Mouse (Mus musculus) ES-E14 (cell line): Measurements from ENCODE around the gene Med7. TPM values are rescaled to one million over a fixed set of nuclear protein-coding genes. Genes with fewer than 3 reads are reported as not detected.

Experiments used
- DNase-seq: peaks from one replicate; pipeline ENCODE4 v3.0.0-alpha.2; 2013; ENCODE audit warnings: low read depth, low spot score
- H3K27ac ChIP-seq: 2 replicates; pipeline ENCODE4 v1.5.1; 2012; ENCODE audit warnings: low read depth, mild to moderate bottlenecking, low read length, moderate library complexity, mixed read lengths; ENCODE audit not compliant: poor library complexity, insufficient read depth, severe bottlenecking
- H3K36me3 ChIP-seq: 2 replicates; pipeline ENCODE4 v1.6.1; 2012; ENCODE audit warnings: mild to moderate bottlenecking, low read length, moderate library complexity, mixed read lengths; ENCODE audit not compliant: control insufficient read depth, poor library complexity, insufficient read depth, severe bottlenecking
- H3K4me1 ChIP-seq, 2 experiments: fragments of 150-350 bp in 1 of 2; sonication (generic) in 1 of 2; 2 replicates each; pipeline ENCODE4 v1.6.1; 2012; ENCODE audit warnings: low read length in 2 of 2, mild to moderate bottlenecking in 1 of 2, mixed read lengths in 1 of 2; ENCODE audit not compliant: control insufficient read depth in 2 of 2, insufficient read depth in 2 of 2, poor library complexity in 1 of 2
- H3K4me3 ChIP-seq, 2 experiments: fragments of 150-350 bp in 1 of 2; sonication (generic) in 1 of 2; 2 replicates each; pipeline ENCODE4 v1.5.1; 2012; ENCODE audit warnings: low read length in 2 of 2, low read depth in 1 of 2, mild to moderate bottlenecking in 1 of 2, mixed read lengths in 1 of 2; ENCODE audit not compliant: insufficient read depth in 1 of 2, poor library complexity in 1 of 2, severe bottlenecking in 1 of 2
- H3K9ac ChIP-seq: 2 replicates; pipeline ENCODE4 v1.6.1; 2012; ENCODE audit warnings: low read depth, mild to moderate bottlenecking, low read length, mixed read lengths; ENCODE audit not compliant: poor library complexity, insufficient read depth, severe bottlenecking
- H3K9me3 ChIP-seq: fragments of 150-350 bp; sonication (generic); 2 replicates; pipeline ENCODE4 v1.6.1; 2012; ENCODE audit warnings: low read depth, mild to moderate bottlenecking, low read length; ENCODE audit not compliant: control insufficient read depth, insufficient read depth
- CHD2 ChIP-seq: IDR thresholded peaks from 2 replicates; pipeline ENCODE4 v1.6.1; 2014; ENCODE audit warnings: mild to moderate bottlenecking, low read depth, low read length, inconsistent platforms
- HCFC1 ChIP-seq: IDR thresholded peaks from 2 replicates; pipeline ENCODE4 v1.6.1; 2012; ENCODE audit warnings: low read length, inconsistent platforms, borderline replicate concordance; ENCODE audit not compliant: insufficient read depth
- MAFK ChIP-seq: IDR thresholded peaks from 2 replicates; pipeline ENCODE4 v1.6.1; 2014; ENCODE audit warnings: mild to moderate bottlenecking, low read depth, low read length, inconsistent platforms; ENCODE audit not compliant: insufficient read depth
- ZC3H11A ChIP-seq: IDR thresholded peaks from 2 replicates; pipeline ENCODE4 v1.6.1; 2012; ENCODE audit warnings: low read depth, mild to moderate bottlenecking, inconsistent platforms, low read length, borderline replicate concordance
- ZNF384 ChIP-seq: IDR thresholded peaks from 2 replicates; pipeline ENCODE4 v1.6.1; 2012; ENCODE audit warnings: low read depth, low read length, inconsistent platforms
- in situ Hi-C, 2 experiments: fragments of 600-800 bp; cut with MboI; formaldehyde crosslinking; loops; one replicate each; pipeline ENCODE4 v1.15.1; 2025; ENCODE audit warnings: low sequenced_read_pairs in 2 of 2, inconsistent platforms in 1 of 2; ENCODE audit not compliant: unreplicated experiment in 2 of 2
- total RNA-seq: library from RNA; depleted of rRNA; stranded (reverse); fragments of 300-350 nt; gene quantifications from 2 replicates; pipeline ENCODE4 v1.2.3, GENCODE M21; 2012; rRNA removed

The Med7 gene
- 31.6 and 44.1 TPM in 2 replicates for total RNA-seq

- H3K9ac ChIP-seq, result peak within 1 kb of the TSS; percentile 92
- H3K4me3 ChIP-seq, result peak within 1 kb of the TSS; percentile 90 to 92
- peak within 1 kb of the TSS; percentile 61 for H3K27ac ChIP-seq
- H3K9me3 ChIP-seq, result no peaks in the 10 kb centered on the region
- peak; percentile 97 for DNase-seq
- peaks cover 0 to 5% of the 10 kb centered on the region in 2 experiments; a peak in 1 of 4 replicates for H3K4me1 ChIP-seq
- in situ Hi-C loops, result no loop called here
- TF ChIP-seq HCFC1 (no peak; the same call in 1 of the 2 replicates), CHD2 (no peak; the same call in 1 of the 2 replicates), ZNF384 (no peak), MAFK (no peak)
- H3K36me3 ChIP-seq, result peaks cover 5% of the 10 kb centered on the region
Observed at GRCm38 (mm10) chr11:46436760-46437458, at the start of gene Med7. TSS of gene Med7 (plus strand) at chr11:46436925.

GRCm38 (mm10) chr11:46387061-46387460, 49.7 kb upstream of the Med7 start:
- DNase-seq, result no peak
- Histone ChIP-seq H3K27ac (no peak overlapping the region), H3K9ac (no peak overlapping the region), H3K9me3 (no peaks in the 10 kb centered on the region), H3K4me3 (no peak overlapping the region), H3K36me3 (no peaks in the 10 kb centered on the region), H3K4me1 (no peaks in the 10 kb centered on the region)
- no peak for TF ChIP-seq CHD2
- no peak for TF ChIP-seq ZC3H11A
- no peak for TF ChIP-seq ZNF384
- TF ChIP-seq MAFK, result no peak
- TF ChIP-seq HCFC1, result no peak
- in situ Hi-C loops, result no loop called here

GRCm38 (mm10) chr11:46388438-46388837, 48.3 kb upstream of the Med7 start:
- in situ Hi-C loops, result no loop called here

GRCm38 (mm10) chr11:46389336-46390117, 47.2 kb upstream of the Med7 start, which contains the start of gene Itk:
TSS of gene Itk (minus strand) at chr11:46389515.
- no peaks in the 10 kb centered on the region for H3K4me1 ChIP-seq
- no peaks in the 10 kb centered on the region for H3K36me3 ChIP-seq
- no peaks in the 10 kb centered on the region for H3K9me3 ChIP-seq
- in situ Hi-C loops, result no loop called here
- H3K9ac ChIP-seq, result no peak within 1 kb of the TSS
- H3K4me3 ChIP-seq, result no peak within 1 kb of the TSS
- DNase-seq, result no peak
- TF ChIP-seq MAFK (no peak), ZNF384 (no peak), HCFC1 (no peak), CHD2 (no peak), ZC3H11A (no peak)
- H3K27ac ChIP-seq, result no peak within 1 kb of the TSS

More at GRCm38 (mm10) chr11:46388438-46388837, 48.3 kb upstream of the Med7 start:
- Histone ChIP-seq H3K27ac (no peak overlapping the region), H3K9ac (no peak overlapping the region), H3K9me3 (no peaks in the 10 kb centered on the region), H3K4me3 (no peak overlapping the region), H3K36me3 (no peaks in the 10 kb centered on the region), H3K4me1 (no peaks in the 10 kb centered on the region)
- TF ChIP-seq HCFC1 (no peak), ZC3H11A (no peak), MAFK (no peak), ZNF384 (no peak), CHD2 (no peak)
- DNase-seq, result no peak
